Mouse (Mus musculus) hindbrain, embryonic 15.5 days (tissue): Measurements from ENCODE around the gene Gfm1. TPM values are rescaled to one million over a fixed set of nuclear protein-coding genes. Genes with fewer than 3 reads are reported as not detected.

Experiments used
- polyA plus RNA-seq: library from polyadenylated mRNA; unstranded; fragments of >200 nt; fragmentation: Nextera tagmentation; extraction: Ambion mirVana; gene quantifications from 2 replicates; pipeline ENCODE4 v1.2.1, GENCODE M21; 2015

Gene Gfm1
- polyA plus RNA-seq, 1 experiment from 2014 or later: 27.8 TPM

Other genes with a start within 250 kb of the Gfm1 start
- 33.2 and 35.3 TPM in 2 replicates for gene Mlf1, start 56.0 kb upstream of the Gfm1 start, polyA plus RNA-seq
- not detected in 2 replicates for gene Gm17402, start 54.9 kb upstream of the Gfm1 start, polyA plus RNA-seq
- 174 and 188 TPM in 2 replicates for gene Lxn, start 33.8 kb downstream of the Gfm1 start, polyA plus RNA-seq
- 1.4 and 3.1 TPM in 2 replicates for gene Rarres1, start 85.4 kb downstream of the Gfm1 start, polyA plus RNA-seq
- 33.5 and 33.6 TPM in 2 replicates for gene Mfsd1, start 152.6 kb downstream of the Gfm1 start, polyA plus RNA-seq